Mouse (Mus musculus) T-cell, adult 2 months (primary cell): ENCODE data around the gene Csrnp1.
A peak's percentile ranks its signal among the peaks of the same experiment; 100 is the strongest.

Source experiments
- DNase-seq: peaks from one replicate; pipeline ENCODE4 v3.0.0; 2022; ENCODE audit warnings: low spot score

The Csrnp1 gene

GRCm38 (mm10) chr9:119978151-119978810 lies 6.2 kb downstream of the Csrnp1 start:
- peak; percentile 64 for DNase-seq

GRCm38 (mm10) chr9:119977557-119978060 lies 6.8 kb downstream of the Csrnp1 start:
- DNase-seq = no peak

DNA sequence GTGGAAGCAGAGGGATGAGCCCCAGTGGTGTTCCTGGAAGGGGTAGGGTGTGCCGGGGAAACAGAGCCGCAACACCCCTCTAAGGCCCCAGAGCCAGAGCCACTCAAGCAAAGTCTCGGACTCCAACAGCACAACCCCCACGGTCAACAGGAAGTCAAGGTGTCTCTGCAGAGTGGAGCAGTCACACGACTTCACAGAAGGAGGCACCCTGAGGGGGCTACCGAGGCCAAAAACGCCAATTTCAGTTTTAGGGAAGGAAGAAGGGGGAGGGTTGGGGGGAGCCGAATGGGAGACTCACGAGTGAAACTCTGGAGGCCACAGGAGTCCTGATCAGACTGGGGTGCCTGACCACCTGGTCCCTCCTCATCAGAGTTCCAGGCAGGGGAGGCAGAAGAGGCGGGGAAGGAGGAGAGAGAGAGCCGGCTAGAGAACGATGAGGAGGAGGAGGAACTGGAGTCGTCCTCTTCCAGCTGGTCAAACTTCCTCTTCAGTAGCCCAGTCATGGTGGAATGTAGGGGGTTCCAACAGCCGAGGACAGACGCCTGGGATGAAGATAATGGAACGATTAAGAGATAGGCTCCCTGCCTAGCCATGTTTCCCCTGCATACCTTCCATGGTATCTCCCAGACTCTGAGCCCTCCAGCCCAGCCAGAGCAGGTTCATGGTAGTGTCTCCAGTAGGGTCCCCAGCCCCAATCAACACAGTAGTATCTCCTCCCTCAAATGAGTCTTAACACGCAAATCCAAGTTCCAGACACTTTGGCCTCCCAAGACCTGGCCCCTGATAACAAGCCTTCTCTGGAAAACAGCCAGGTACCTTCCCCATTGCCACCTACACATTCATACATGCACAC lies 7.5 kb downstream of the Csrnp1 start:
- DNase-seq = peak; percentile 35

DNA sequence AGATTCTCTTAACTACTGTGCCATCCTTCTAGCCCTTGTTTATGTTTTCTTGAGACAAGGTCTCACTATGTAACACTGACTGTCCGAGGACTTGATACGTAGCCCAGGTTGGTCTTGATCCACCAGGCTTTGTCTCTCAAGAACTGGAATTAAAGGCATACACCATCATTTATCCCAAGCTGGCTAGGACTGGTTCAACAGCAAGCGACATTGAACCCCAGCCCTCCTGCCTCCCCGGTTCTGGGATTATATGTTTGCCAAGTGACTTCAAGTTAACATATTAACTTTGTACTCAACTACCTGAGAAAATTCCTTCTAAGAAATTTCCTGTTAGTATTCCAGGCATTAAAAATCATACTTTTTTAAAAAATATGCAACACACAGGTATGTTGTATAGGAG lies 9.2 kb downstream of the Csrnp1 start:
- DNase-seq = no peak

- DNase-seq = no peak
Measured at GRCm38 (mm10) chr9:119974609-119975008, 9.8 kb downstream of the Csrnp1 start.

DNA sequence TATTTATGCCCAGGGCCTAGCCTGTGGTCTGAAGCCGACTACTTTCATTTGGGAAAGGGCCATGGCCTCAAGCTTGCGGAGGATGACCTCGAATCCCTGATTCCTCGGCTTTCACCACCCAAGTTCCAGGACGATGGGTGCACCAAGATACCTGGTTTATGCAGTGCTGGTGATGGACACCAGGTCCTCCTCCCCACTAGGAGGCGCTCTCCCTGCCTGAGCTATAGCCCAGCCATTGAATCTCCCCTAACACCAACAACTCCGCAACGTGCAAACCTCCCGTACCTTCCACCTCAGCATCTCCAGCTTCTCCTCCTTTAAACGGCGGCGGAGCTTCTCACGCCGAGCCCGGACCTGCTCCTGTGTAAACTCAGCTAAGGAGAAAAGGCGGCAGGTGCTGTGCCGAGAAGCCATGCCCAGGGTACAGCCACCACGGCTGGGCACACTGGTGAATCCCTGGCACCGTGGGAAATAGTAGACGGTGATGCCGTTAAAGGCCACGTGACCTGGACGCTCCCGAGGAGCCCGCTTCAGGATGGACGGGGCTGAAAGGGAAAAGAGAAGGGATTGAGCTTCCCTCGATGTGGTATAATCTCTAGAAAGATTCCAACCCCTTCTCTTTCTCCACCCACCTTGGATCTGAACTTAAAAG lies 10.5 kb downstream of the Csrnp1 start:
- DNase-seq = peak; percentile 45

- DNase-seq = no peak
Measured at GRCm38 (mm10) chr9:119973281-119973680, 11.2 kb downstream of the Csrnp1 start.

DNA sequence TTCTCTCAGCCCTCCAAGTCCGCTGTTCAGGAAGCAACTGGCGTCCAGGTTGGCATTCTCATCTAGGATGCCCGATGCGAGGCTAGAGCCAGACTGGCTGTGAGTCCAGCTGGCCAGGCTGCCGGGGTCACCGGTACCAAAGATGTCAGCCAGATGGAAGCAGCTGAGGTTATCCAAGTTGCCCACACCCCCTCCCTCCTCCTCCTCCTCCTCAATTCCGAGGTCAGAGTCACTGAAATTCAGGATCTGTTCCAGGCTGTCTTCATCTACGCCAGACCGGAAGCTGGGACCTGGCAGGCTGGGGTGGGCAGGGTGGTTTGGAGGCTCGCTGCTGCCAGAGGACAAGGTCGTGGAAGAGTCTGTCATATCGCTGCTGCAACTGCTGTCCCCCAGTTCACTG lies 11.9 kb downstream of the Csrnp1 start:
- DNase-seq = no peak

DNA sequence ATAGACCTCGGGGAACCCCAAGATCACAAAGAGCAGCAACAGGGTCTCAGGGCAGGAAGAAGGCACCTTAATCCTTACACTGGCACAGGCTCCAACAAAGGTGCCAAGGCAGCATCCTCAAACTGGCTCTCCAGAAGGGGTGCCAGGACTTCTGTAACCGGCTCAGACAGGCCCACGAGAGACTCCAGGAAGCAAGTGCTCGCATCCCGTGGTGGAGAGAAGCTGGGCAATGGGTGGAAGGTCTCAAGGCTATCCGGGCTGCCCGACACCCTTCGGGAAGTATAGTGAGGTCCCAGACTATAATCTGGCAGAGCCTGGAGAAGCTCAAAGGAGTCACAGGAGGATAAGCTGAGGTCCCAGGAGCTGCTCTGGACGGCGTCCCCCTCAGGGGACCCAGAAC lies 12.3 kb downstream of the Csrnp1 start:
- no peak for DNase-seq

DNA sequence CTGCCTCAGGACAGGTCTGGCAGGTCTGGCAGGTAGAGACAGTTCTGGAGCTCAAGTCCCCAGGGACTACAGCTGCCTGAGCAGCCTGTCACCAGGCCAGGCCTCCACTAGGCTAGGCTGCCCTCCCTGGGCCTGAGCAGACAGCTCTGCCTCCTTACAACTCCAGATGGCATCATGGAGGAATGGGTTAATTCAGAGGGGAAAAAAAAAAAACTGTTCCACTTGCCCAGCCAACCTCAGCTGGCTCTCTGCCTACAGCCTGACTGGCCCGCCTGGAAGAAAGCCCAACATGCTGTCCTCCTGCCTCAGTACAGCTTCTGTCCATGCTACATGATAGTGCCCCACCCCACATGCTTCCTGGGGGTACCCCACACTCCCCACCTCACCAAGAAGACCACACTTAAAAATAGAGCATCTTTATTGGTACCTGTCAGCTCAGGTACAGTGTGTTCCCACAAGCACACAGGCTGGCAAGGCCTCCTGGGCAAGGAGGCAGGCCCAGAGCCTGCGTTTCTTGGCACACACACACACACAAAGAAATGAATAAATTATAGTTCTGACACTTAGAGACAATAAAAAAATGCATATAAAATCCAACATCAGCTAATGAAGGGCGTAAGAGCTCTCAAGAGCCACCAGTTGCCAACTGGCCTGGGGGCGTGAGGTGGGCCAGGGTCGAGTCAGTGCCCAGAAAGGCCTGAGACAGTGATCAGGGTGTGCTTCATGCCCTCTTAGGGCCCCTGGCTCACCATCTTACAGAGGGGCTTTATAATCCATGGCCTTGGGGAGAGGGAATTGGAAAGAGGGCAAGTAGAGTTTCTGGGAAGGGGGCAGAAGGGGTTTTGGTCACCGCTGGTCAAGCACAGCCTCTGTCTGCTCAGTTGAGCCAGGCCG lies 13.4 kb downstream of the Csrnp1 start:
- DNase-seq = no peak

GRCm38 (mm10) chr9:119970221-119970620 lies 14.2 kb downstream of the Csrnp1 start:
- DNase-seq = peak; percentile 58

- DNase-seq = no peak
Measured at GRCm38 (mm10) chr9:119969811-119970210, 14.6 kb downstream of the Csrnp1 start.

- DNase-seq = no peak
Measured at GRCm38 (mm10) chr9:119966221-119966910, 18.1 kb downstream of the Csrnp1 start.

- DNase-seq = no peak
Measured at GRCm38 (mm10) chr9:119965186-119965585, 19.3 kb downstream of the Csrnp1 start.

- no peak for DNase-seq
Measured at GRCm38 (mm10) chr9:119964206-119964605, 20.3 kb downstream of the Csrnp1 start.

DNA sequence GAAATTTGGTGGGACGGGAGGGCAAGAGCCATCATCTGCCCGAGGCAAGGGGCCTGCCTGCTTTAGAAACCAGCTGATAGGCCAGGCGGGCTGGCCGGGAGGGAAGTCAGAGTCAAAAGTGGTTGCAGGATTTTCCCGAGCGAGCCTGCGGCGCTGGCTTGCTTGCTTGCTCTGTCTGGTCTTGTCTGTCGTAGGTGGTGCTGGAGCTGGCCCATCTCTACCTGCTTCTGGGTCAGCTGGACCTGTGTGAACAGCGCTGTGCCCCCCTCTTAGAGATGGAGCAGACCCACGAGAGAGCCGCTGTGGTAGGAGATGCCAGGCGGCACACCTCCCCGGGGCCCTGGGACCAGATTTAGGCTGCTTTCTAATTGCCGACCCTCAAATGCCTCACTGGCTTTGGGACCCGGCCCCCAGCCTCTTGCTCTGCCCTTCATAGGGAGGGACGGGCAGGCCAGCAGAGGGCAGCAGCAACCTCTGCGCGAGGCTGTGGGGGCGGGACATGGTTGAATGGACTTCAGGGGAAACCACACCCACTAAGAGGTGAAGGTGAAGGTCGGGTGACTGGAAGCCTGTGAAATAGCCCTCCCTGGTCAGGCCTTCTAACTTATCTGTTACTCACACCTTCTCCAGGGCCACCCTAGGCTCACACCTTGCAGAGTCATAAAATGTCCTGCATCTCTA lies 21.3 kb downstream of the Csrnp1 start:
- DNase-seq = peak; percentile 68

DNA sequence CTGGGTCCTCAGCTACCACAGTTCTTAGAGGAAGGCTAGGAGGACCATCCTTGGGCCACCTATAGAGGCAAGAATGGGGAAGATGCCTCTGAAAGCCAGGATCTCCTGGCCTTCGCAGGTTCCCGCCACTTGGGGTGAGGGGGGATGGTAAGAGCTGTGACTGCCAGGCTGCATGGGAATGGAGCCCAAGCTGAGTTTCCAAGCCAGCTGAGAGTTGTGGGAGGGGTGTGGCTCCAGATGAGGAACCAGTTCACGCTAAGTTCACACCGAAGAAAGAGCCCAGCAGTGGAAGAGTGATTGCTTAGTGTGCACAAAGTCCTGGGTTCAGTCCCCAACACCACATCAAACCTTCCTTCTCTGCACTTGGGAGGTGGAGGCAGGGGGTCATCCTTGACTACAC lies 22.2 kb downstream of the Csrnp1 start:
- no peak for DNase-seq

- DNase-seq = no peak
Measured at GRCm38 (mm10) chr9:119958835-119959234, 25.6 kb downstream of the Csrnp1 start.

- no peak for DNase-seq
Measured at GRCm38 (mm10) chr9:119951388-119951787, 33.1 kb downstream of the Csrnp1 start.

DNA sequence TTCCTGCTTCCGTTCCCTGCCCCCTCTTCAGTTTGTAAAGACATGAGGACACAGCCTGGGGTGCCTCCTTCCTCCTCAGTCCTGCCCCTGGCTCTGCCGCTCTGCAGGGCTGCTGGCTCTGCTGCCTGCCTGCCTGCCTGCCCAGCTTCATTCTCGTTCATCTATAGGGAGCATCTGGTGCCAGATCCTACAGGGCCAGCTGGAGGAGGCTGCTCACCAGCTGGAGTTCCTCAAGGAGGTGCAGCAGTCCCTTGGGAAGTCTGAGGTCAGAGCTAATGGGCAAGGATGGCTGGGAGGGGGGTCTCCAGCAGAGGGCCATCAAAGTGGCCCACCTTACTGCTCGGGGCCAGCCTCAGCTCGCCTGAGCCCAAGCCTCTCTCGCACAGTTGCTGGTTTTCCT lies 34.0 kb downstream of the Csrnp1 start:
- no peak for DNase-seq

DNA sequence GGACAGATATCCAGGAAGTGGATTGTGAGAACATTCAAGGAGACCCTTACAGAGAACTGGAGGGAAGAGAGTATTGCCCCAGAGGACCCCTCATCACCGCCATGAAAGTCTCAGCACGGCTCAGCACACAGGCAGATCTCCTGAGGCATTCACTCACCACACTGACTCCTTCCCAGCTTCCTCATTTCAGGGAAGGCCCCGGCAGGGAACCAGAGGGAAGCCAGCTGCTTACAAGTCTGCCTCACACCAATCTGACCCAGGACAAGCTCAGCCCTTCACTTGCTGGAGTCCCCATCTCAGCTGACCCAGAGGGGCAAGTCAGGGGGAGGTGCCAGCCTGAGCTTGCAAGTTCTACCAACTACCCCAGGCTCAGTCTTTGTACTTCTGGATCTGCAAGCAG lies 35.7 kb downstream of the Csrnp1 start:
- DNase-seq = no peak
